ENCODE assay signal across 22 mouse cellular contexts in the genomic region with DNA sequence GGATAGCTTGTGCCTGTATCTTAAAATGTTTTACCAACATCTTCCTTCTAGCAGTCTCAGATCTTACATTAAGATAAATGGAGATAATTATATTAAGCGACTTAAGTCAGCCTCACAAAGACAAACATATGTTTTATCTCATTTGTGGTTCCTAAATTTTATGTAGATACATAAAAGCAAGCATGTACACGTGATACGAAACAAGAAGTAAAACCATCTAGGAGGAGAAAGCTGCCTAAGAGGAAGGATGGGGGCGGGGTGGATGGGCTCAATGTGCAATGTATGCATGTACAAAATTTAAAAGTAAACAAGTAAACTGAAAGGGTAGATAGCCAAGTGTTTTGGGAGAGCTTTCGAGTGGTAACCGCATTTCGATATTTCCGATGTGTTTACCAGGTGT. TPM values are rescaled to one million over a fixed set of nuclear protein-coding genes. Genes with fewer than 3 reads are reported as not detected.
DNase-seq lines count a peak whose midpoint lies in the region; ATAC-seq and TF ChIP-seq lines count a peak whose summit lies in the region.
"Had no signal": no experiment of that assay in that cellular context is flagged by ENCODE, and none has a peak within 500 bp of the region (broad histone marks: within the 10 kb centered on the region; RNA-seq: fewer than 3 reads in every experiment).

No protein-coding gene starts in this region.

- TF ChIP-seq CTCF in kidney, postnatal 0 days (IDR thresholded peaks at IDR 0.05; ENCODE audit: low read depth): no peak

- no peak overlapping the region for H3K4me3 ChIP-seq in kidney, postnatal 0 days (replicated peaks; ENCODE audit: low read depth, low read length)
- H3K4me3 ChIP-seq: embryonic facial prominence, embryonic 10.5 days; gastrocnemius, adult 2 months; heart, embryonic 13.5 days; hindbrain, embryonic 12.5 days had no signal

- H3K9me3 ChIP-seq in kidney, postnatal 0 days (replicated peaks; ENCODE audit: low read length): no peaks in the 10 kb centered on the region
- H3K9me3 ChIP-seq: embryonic facial prominence, embryonic 10.5 days; G1E; heart, embryonic 13.5 days; hindbrain, embryonic 12.5 days had no signal

- no peaks in the 10 kb centered on the region for H3K36me3 ChIP-seq in kidney, postnatal 0 days (ENCODE audit: insufficient read depth, low read length)
- H3K36me3 ChIP-seq: embryonic facial prominence, embryonic 10.5 days; G1E; heart, embryonic 13.5 days; hindbrain, embryonic 12.5 days had no signal

- H3K4me2 ChIP-seq in kidney, postnatal 0 days (ENCODE audit: low read length): no peak overlapping the region
- H3K4me2 ChIP-seq: heart, embryonic 13.5 days; hindbrain, embryonic 12.5 days had no signal

- H3K4me1 ChIP-seq in kidney, postnatal 0 days (replicated peaks; ENCODE audit: insufficient read depth, low read length): no peaks in the 10 kb centered on the region
- H3K4me1 ChIP-seq: embryonic facial prominence, embryonic 10.5 days; hindbrain, embryonic 12.5 days had no signal

- H3K27me3 ChIP-seq in kidney, postnatal 0 days (ENCODE audit: insufficient read depth, low read length): no peaks in the 10 kb centered on the region
- H3K27me3 ChIP-seq: heart, embryonic 13.5 days; hindbrain, embryonic 12.5 days had no signal

- H3K9ac ChIP-seq in kidney, postnatal 0 days (ENCODE audit: low read depth, low read length): no peak overlapping the region
- H3K9ac ChIP-seq: heart, embryonic 13.5 days; hindbrain, embryonic 12.5 days had no signal

- DNase-seq in kidney, postnatal 0 days (ENCODE audit: low spot score): peak; percentile 25
- no peak for DNase-seq in kidney, postnatal 25 days
- peak; percentile 7 for DNase-seq in lung, postnatal 36 days
- DNase-seq in lung, postnatal 14 days: no peak
- no peak for DNase-seq in ovary, postnatal 10 days (ENCODE audit: low spot score)
- no peak for DNase-seq in testis, postnatal 10 days (ENCODE audit: low spot score)
- DNase-seq: adrenal gland, postnatal 14 days; cerebellum, adult 11-12 months; cerebellum, adult 9-10 months; cerebellum, postnatal 25 days; gastrocnemius, adult 2 months; gastrocnemius, postnatal 25 days; heart, adult 11 months; heart, postnatal 36 days had no signal

- 75% methylated on average over 8 of the region's 8 CpGs for WGBS in kidney, postnatal 0 days

- no peak for ATAC-seq in kidney, postnatal 0 days (replicated peaks; ENCODE audit: low FRiP score, low read depth)
- ATAC-seq in megakaryocyte, adult 5-6 weeks (ENCODE audit: poor library complexity, severe bottlenecking): peak; percentile 77
- ATAC-seq: forebrain, embryonic 14.5 days; hindbrain, embryonic 16.5 days; inflammation-experienced regulatory T-cells, adult 6 months had no signal

- H3K27ac ChIP-seq in kidney, postnatal 0 days: no peak overlapping the region
- H3K27ac ChIP-seq: embryonic facial prominence, embryonic 10.5 days; gastrocnemius, adult 2 months; heart, embryonic 13.5 days; hindbrain, embryonic 12.5 days had no signal

RNA-seq across cellular contexts. Expression of a gene that starts 51.5 kb away (rescaled TPM):
- 2.7 and 3.3 TPM in 2 replicates for polyA plus RNA-seq in kidney, postnatal 0 days (2015; fragmentation: Nextera tagmentation; extraction: Ambion mirVana)
- total RNA-seq in megakaryocyte, adult 5-6 weeks (2015): 18.0 and 20.5 TPM in 2 replicates
- 6.4 and 9.6 TPM in 2 replicates for total RNA-seq in megakaryocyte, adult 5-6 weeks (2017)

Comparison
In these comparisons a context has a peak if more than half of its experiments do, and no peak if none do; other contexts are left out.
1. DNase-seq: peak in kidney, postnatal 0 days (single experiment) and lung, postnatal 36 days (single experiment); none in kidney, postnatal 25 days (0 of 2), lung, postnatal 14 days (single experiment), ovary, postnatal 10 days (single experiment) and testis, postnatal 10 days (single experiment).